Comparison of ENCODE assay signal across 8 mouse cellular contexts in genomic region chr11:106158081-106158929, GRCm38 (mm10). TPM values are rescaled to one million over a fixed set of nuclear protein-coding genes. Genes with fewer than 3 reads are reported as not detected.
DNase-seq lines count a peak whose midpoint lies in the region; ATAC-seq and TF ChIP-seq lines count a peak whose summit lies in the region.

No protein-coding gene starts in this region.

- no peak for TF ChIP-seq EP300 in ES-Bruce4 (IDR thresholded peaks at IDR 0.05; ENCODE audit: insufficient read depth, low read depth, low read length)
- TF ChIP-seq EP300 in stomach, postnatal 0 days (optimal IDR thresholded peaks at IDR 0.05) = no peak

- intact Hi-C loops in heart, postnatal 14 days (cut with DNase I) = no loop called here

- peak; percentile 16 to 29 for DNase-seq in heart, adult 18-20 months
- DNase-seq in heart, postnatal 14 days = no peak
- peak; percentile 51 for DNase-seq in kidney, postnatal 10 days
- DNase-seq in stomach, postnatal 0 days (ENCODE audit: low spot score) = no peak
- DNase-seq in gastrocnemius, postnatal 10 days = no peak

- TF ChIP-seq CTCF in ES-Bruce4 (IDR thresholded peaks at IDR 0.05; ENCODE audit: low read depth, low read length) = peak; percentile 35
- peak; percentile 79 for TF ChIP-seq CTCF in stomach, postnatal 0 days (IDR thresholded peaks at IDR 0.05; ENCODE audit: low read depth)

- no peak for TF ChIP-seq POLR2A in ES-Bruce4 (IDR thresholded peaks at IDR 0.05; ENCODE audit: insufficient read depth, low read length)

- H3K27me3 ChIP-seq in ES-Bruce4 (ENCODE audit: control insufficient read depth, insufficient read depth, low read length, poor library complexity, severe bottlenecking) = no peaks in the 10 kb centered on the region
- no peaks in the 10 kb centered on the region for H3K27me3 ChIP-seq in forebrain, embryonic 12.5 days
- H3K27me3 ChIP-seq in megakaryocyte, embryonic 14.5 days (replicated peaks) = peaks cover 32% of the 10 kb centered on the region
- no peaks in the 10 kb centered on the region for H3K27me3 ChIP-seq in stomach, postnatal 0 days (ENCODE audit: control insufficient read depth, insufficient read depth, low read length)

- 64% methylated on average over 14 of the region's 14 CpGs for WGBS in forebrain, embryonic 12.5 days
- WGBS in stomach, postnatal 0 days = 60% methylated on average over 14 of the region's 14 CpGs

- H3K9me3 ChIP-seq in ES-Bruce4 (replicated peaks; ENCODE audit: control insufficient read depth, insufficient read depth, low read length, poor library complexity, severe bottlenecking) = no peaks in the 10 kb centered on the region
- no peaks in the 10 kb centered on the region for H3K9me3 ChIP-seq in forebrain, embryonic 12.5 days
- H3K9me3 ChIP-seq in megakaryocyte, embryonic 14.5 days = no peaks in the 10 kb centered on the region
- no peaks in the 10 kb centered on the region for H3K9me3 ChIP-seq in stomach, postnatal 0 days (ENCODE audit: control insufficient read depth, low read length)

- no peak overlapping the region for H3K9ac ChIP-seq in ES-Bruce4 (ENCODE audit: low read depth, poor library complexity, severe bottlenecking)
- H3K9ac ChIP-seq in forebrain, embryonic 12.5 days = peak overlapping the region; percentile 98
- no peak overlapping the region for H3K9ac ChIP-seq in stomach, postnatal 0 days (ENCODE audit: low read length)

- H3K36me3 ChIP-seq in ES-Bruce4 (ENCODE audit: control insufficient read depth, insufficient read depth, low read length, poor library complexity, severe bottlenecking) = peaks cover 3% of the 10 kb centered on the region; the same call in 1 of the 2 replicates
- peaks cover 56% of the 10 kb centered on the region for H3K36me3 ChIP-seq in forebrain, embryonic 12.5 days (replicated peaks)
- H3K36me3 ChIP-seq in megakaryocyte, embryonic 14.5 days (replicated peaks; ENCODE audit: low read length) = peaks cover 61% of the 10 kb centered on the region
- peaks cover 13% of the 10 kb centered on the region for H3K36me3 ChIP-seq in stomach, postnatal 0 days (ENCODE audit: control insufficient read depth, insufficient read depth, low read length)

- H3K4me2 ChIP-seq in forebrain, embryonic 12.5 days = peak overlapping the region; percentile 75
- peak overlapping the region; percentile 92 for H3K4me2 ChIP-seq in stomach, postnatal 0 days (replicated peaks; ENCODE audit: low read depth)

- H3K4me3 ChIP-seq in ES-Bruce4 (ENCODE audit: low read depth, low read length) = peak overlapping the region; percentile 74
- H3K4me3 ChIP-seq in forebrain, embryonic 12.5 days (replicated peaks) = peak overlapping the region; percentile 86
- peak overlapping the region; percentile 95 for H3K4me3 ChIP-seq in megakaryocyte, embryonic 14.5 days (replicated peaks)
- peak overlapping the region; percentile 69; the same call in 1 of the 2 replicates for H3K4me3 ChIP-seq in stomach, postnatal 0 days (ENCODE audit: low read depth, low read length)

- ATAC-seq in forebrain, embryonic 12.5 days (ENCODE audit: low FRiP score) = no peak
- no peak for ATAC-seq in stomach, postnatal 0 days (ENCODE audit: low FRiP score, low TSS enrichment)

- H3K4me1 ChIP-seq in ES-Bruce4 (ENCODE audit: control insufficient read depth, insufficient read depth, low read length) = no peaks in the 10 kb centered on the region
- peaks cover 42% of the 10 kb centered on the region for H3K4me1 ChIP-seq in forebrain, embryonic 12.5 days
- H3K4me1 ChIP-seq in megakaryocyte, embryonic 14.5 days = peaks cover 68% of the 10 kb centered on the region
- 0 out of 2 replicates have a peak, but pooled peaks cover 2% of the 10 kb centered on the region for H3K4me1 ChIP-seq in stomach, postnatal 0 days (replicated peaks; ENCODE audit: control insufficient read depth, insufficient read depth)

- H3K27ac ChIP-seq in ES-Bruce4 (ENCODE audit: insufficient read depth, low read length) = no peak overlapping the region
- peak overlapping the region; percentile 97 for H3K27ac ChIP-seq in forebrain, embryonic 12.5 days
- H3K27ac ChIP-seq in stomach, postnatal 0 days (replicated peaks) = peak overlapping the region; percentile 88; the same call in 1 of the 2 replicates

RNA-seq across cellular contexts. Expression of gene Gm10840, which starts 2.3 kb away (rescaled TPM):
- total RNA-seq in heart, adult 18-20 months (2021) = not detected
- not detected for total RNA-seq in heart, postnatal 14 days (2021)
- polyA plus RNA-seq in ES-Bruce4 (2011; ENCODE audit: insufficient read depth, insufficient read length, low read depth, missing spikeins) = not detected in 2 replicates
- polyA plus RNA-seq in forebrain, embryonic 12.5 days (2016; fragmentation: Nextera tagmentation; extraction: Ambion mirVana) = not detected in 2 replicates
- polyA plus RNA-seq in megakaryocyte, embryonic 14.5 days (2012; ENCODE audit: insufficient read depth, low replicate concordance) = not detected in 2 replicates
- not detected in 2 replicates for polyA plus RNA-seq in stomach, postnatal 0 days (2015; fragmentation: Nextera tagmentation; extraction: Ambion mirVana)
- not detected for total RNA-seq in gastrocnemius, postnatal 10 days (2021)

RNA-seq across cellular contexts. Expression of gene Limd2, which starts 2.4 kb away (rescaled TPM):
- 10 to 100 TPM in 1 of 2 experiments, 1 to 10 TPM in 1; 3.5 to 12.3 TPM for total RNA-seq in heart, adult 18-20 months (2021)
- 10 to 100 TPM in 1 of 2 experiments, 1 to 10 TPM in 1; 9.7 to 19.3 TPM for total RNA-seq in heart, postnatal 14 days (2021)
- polyA plus RNA-seq in ES-Bruce4 (2011; ENCODE audit: insufficient read depth, insufficient read length, low read depth, missing spikeins) = 53.7 and 57.2 TPM in 2 replicates
- polyA plus RNA-seq in forebrain, embryonic 12.5 days (2016; fragmentation: Nextera tagmentation; extraction: Ambion mirVana) = 289 and 300 TPM in 2 replicates
- polyA plus RNA-seq in megakaryocyte, embryonic 14.5 days (2012; ENCODE audit: insufficient read depth, low replicate concordance) = 121 and 146 TPM in 2 replicates
- 45.3 and 48.7 TPM in 2 replicates for polyA plus RNA-seq in stomach, postnatal 0 days (2015; fragmentation: Nextera tagmentation; extraction: Ambion mirVana)
- total RNA-seq in gastrocnemius, postnatal 10 days (2021) = 10 to 100 TPM; 13.2 to 18.1 TPM

RNA-seq across cellular contexts. Expression of gene Strada, which starts 43.7 kb away (rescaled TPM):
- 1 to 10 TPM; 6.2 to 8.0 TPM for total RNA-seq in heart, adult 18-20 months (2021)
- total RNA-seq in heart, postnatal 14 days (2021) = 1 to 10 TPM; 8.7 TPM
- polyA plus RNA-seq in ES-Bruce4 (2011; ENCODE audit: insufficient read depth, insufficient read length, low read depth, missing spikeins) = 29.8 and 34.2 TPM in 2 replicates
- polyA plus RNA-seq in forebrain, embryonic 12.5 days (2016; fragmentation: Nextera tagmentation; extraction: Ambion mirVana) = 35.2 and 36.1 TPM in 2 replicates
- 50.4 and 187 TPM in 2 replicates for polyA plus RNA-seq in megakaryocyte, embryonic 14.5 days (2012; ENCODE audit: insufficient read depth, low replicate concordance)
- polyA plus RNA-seq in stomach, postnatal 0 days (2015; fragmentation: Nextera tagmentation; extraction: Ambion mirVana) = 9.9 and 11.8 TPM in 2 replicates
- 10 to 100 TPM; 21.5 to 22.8 TPM for total RNA-seq in gastrocnemius, postnatal 10 days (2021)

RNA-seq across cellular contexts. Expression of gene Ccdc47, which starts 57.8 kb away (rescaled TPM):
- total RNA-seq in heart, adult 18-20 months (2021) = 10 to 100 TPM; 70.0 to 74.0 TPM
- 10 to 100 TPM; 74.4 to 76.0 TPM for total RNA-seq in heart, postnatal 14 days (2021)
- 93.2 and 119 TPM in 2 replicates for polyA plus RNA-seq in ES-Bruce4 (2011; ENCODE audit: insufficient read depth, insufficient read length, low read depth, missing spikeins)
- 91.9 and 92.1 TPM in 2 replicates for polyA plus RNA-seq in forebrain, embryonic 12.5 days (2016; fragmentation: Nextera tagmentation; extraction: Ambion mirVana)
- polyA plus RNA-seq in megakaryocyte, embryonic 14.5 days (2012; ENCODE audit: insufficient read depth, low replicate concordance) = 1.4 and 4.7 TPM in 2 replicates
- polyA plus RNA-seq in stomach, postnatal 0 days (2015; fragmentation: Nextera tagmentation; extraction: Ambion mirVana) = 51.4 and 52.5 TPM in 2 replicates
- 10 to 100 TPM; 73.6 to 75.8 TPM for total RNA-seq in gastrocnemius, postnatal 10 days (2021)

RNA-seq across cellular contexts. Expression of gene Ddx42, which starts 58.4 kb away (rescaled TPM):
- total RNA-seq in heart, adult 18-20 months (2021) = 10 to 100 TPM; 24.1 to 26.7 TPM
- 10 to 100 TPM; 29.2 to 30.0 TPM for total RNA-seq in heart, postnatal 14 days (2021)
- 73.2 and 75.4 TPM in 2 replicates for polyA plus RNA-seq in ES-Bruce4 (2011; ENCODE audit: insufficient read depth, insufficient read length, low read depth, missing spikeins)
- 122 and 129 TPM in 2 replicates for polyA plus RNA-seq in forebrain, embryonic 12.5 days (2016; fragmentation: Nextera tagmentation; extraction: Ambion mirVana)
- 4.9 and 12.1 TPM in 2 replicates for polyA plus RNA-seq in megakaryocyte, embryonic 14.5 days (2012; ENCODE audit: insufficient read depth, low replicate concordance)
- polyA plus RNA-seq in stomach, postnatal 0 days (2015; fragmentation: Nextera tagmentation; extraction: Ambion mirVana) = 27.2 TPM in 2 replicates
- 10 to 100 TPM; 30.1 to 35.8 TPM for total RNA-seq in gastrocnemius, postnatal 10 days (2021)

Comparison
In these comparisons a context has a peak if more than half of its experiments do, and no peak if none do; other contexts are left out.
1. DNase-seq: peak in heart, adult 18-20 months (2 of 2) and kidney, postnatal 10 days (single experiment); none in heart, postnatal 14 days (0 of 2), stomach, postnatal 0 days (single experiment) and gastrocnemius, postnatal 10 days (single experiment).
2. Peak in every context shown above with its lines, with median percentiles within 50 percentile points of each other: H3K4me3 ChIP-seq.